Mouse (Mus musculus) forelimb bud, embryonic 11.5 days (tissue): Measurements from ENCODE around the gene Zfp575.
"Not testable (repeated sequence)": the region's sequence is repeated elsewhere in the genome, so short reads cannot be mapped to it uniquely, and the experiment has no call there.

ENCODE experiments used
- DNase-seq: peaks from one replicate; pipeline ENCODE4 v3.0.0-alpha.2; 2012; ENCODE audit warnings: low read depth, low spot score

Zfp575 gene

DNA sequence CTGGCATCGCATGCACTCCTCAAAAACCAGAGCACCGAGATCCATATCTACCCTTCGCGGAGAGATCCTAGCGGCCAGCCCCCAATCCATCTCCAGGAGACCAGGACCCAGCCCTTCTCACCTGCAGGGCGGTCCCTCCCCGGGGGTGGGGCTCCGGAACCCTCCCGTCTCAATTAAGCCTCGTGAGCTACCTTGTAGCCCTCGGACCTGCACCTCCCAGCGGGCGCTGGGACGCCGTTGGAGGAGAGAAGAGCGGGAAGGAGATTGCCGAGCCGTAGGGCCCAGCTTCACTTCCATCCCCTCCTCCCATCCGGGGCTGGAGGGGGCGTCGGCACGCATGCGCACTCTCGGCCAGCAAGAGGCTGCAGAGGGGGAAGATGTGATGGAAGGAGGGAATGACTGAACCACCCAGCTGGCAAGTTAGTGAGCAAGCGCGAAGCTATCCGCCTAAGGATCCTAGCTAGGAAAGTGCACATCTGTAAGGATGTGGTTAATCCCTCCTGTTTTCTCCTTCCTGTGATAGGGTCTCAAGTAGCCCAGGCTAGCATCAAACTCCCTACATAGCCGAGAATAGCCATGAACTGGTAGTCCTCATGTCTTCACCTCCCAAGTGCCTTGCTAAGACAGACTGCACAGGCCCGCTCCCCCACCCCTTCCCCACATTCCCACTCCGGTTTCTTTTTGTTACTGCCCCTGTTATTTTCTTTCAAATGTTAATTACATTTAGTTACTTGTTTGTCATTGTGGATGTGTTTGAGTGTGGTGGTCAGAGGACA is at the start of gene Zfp575, which contains the start of gene Ethe1:
Gene Zfp575 (minus strand): TSS at position 312 of the 776 bp plus-strand sequence.
Gene Ethe1 (plus strand): TSS at position 214 of the 776 bp plus-strand sequence.
- DNase-seq, result peak; percentile 80

- no peak for DNase-seq
Measured at GRCm38 (mm10) chr7:24637046-24637445, 49.6 kb upstream of the Zfp575 start.

DNA sequence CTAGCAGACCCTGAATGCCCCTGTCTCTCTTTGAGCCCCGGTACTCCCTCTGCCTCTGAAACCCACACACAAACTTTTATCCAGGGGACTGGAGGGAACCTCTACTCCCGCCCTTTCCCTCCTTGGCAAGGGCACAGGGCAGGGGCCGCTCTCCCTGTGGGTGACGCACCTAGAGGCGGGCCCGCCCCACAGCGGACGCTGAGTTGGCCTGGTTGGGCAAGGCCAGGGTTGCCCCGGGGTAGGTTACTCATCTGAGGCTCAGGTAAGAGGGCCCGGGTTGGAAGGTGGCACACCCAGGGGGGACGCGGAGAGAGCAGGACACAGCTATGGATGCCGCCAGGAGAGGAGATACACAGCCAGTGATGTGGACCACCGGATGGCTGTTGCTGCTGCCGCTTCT is 48.8 kb upstream of the Zfp575 start, which contains the start of gene Lypd3:
Gene Lypd3 (plus strand): TSS at position 287 of the 400 bp plus-strand sequence.
- no peak for DNase-seq

DNA sequence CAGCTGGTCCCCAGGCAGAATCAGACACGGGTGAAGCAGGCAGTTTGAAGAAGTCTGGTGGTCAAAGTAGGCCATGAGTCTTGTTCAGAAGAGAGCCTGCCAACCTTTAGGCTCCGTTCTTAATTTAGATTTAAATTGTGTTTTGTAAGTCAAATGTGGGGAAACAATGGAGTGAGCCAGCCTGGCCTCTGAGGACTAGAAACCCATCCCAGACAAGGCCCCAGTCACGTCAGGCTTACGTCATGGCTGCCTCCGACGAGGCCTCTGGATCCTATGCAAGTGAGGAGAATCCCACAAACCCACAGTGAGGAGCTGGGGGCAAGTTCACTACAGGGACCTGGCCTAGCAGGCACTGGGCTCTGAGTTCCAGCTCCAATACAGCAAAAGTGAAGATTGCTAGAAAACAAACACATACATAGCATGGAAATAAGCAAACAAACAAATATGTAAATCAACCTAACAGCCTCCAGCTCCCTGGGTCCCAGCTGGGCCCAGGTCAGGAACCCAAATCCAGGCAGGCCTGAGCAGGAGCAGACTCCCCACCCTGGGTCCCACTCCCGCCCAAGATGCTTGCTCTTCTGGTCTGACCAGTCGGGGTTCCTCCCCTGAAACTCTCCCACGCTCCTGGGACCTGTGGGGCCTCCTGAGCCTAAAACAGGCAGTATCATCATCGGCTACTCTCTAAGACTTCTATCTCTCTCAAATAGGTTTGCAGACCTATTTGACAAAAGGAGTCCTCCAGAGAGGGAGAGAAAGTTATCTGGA is 42.9 kb upstream of the Zfp575 start:
- no peak for DNase-seq

GRCm38 (mm10) chr7:24629672-24630071 is 42.2 kb upstream of the Zfp575 start:
- DNase-seq, result no peak

DNA sequence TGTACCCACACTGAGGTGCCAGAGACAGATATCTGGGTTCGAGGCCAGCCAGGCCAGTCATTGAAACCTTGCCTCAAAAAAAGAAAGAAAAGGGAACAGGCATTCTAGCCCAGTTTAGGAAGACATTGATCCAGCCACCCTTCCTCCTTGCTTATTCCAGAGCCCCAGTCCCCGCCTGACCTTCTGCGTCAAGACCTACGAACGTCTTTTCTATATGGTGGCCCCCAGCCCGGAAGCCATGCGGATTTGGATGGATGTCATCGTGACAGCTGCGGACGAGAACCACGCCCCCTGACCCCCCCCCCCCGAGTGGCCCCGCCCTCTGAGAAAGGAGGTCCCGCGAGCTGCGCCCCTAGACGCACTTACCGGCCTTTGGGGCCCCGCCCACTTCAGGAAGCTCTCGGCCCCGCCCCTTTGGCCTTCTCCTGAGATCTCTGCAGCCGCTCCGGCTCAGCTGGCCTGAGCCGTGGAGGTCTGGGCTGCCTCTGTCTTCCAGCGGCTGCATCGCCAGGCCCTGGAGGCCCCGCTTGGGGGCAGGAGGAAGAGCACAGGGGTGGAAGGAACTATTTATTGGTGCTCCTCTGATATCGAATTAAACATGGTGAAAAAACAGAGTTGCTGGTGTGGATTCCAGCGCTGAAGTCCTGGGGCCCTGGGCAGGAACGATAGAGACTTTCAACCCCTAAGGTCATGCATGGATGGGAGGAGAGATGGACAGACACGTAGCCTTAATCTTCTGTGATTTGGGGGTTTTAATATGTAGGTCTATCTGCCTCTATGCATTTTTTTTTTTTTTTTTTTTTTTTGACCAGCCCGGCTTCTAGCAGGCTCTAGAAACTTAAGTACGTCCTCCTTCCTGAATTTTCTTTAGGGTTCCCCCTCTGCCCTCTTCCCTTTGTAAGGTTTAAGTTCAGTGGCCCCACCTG is 41.5 kb upstream of the Zfp575 start:
- peak; percentile 70 for DNase-seq

GRCm38 (mm10) chr7:24622967-24623366 is 35.5 kb upstream of the Zfp575 start:
- DNase-seq, result no peak

GRCm38 (mm10) chr7:24621193-24621592 is 33.8 kb upstream of the Zfp575 start:
- no peak for DNase-seq

- no peak for DNase-seq
Measured at GRCm38 (mm10) chr7:24619671-24620397, 32.4 kb upstream of the Zfp575 start.

- DNase-seq, result not testable (repeated sequence)
Measured at GRCm38 (mm10) chr7:24618374-24618773, 30.9 kb upstream of the Zfp575 start.

DNA sequence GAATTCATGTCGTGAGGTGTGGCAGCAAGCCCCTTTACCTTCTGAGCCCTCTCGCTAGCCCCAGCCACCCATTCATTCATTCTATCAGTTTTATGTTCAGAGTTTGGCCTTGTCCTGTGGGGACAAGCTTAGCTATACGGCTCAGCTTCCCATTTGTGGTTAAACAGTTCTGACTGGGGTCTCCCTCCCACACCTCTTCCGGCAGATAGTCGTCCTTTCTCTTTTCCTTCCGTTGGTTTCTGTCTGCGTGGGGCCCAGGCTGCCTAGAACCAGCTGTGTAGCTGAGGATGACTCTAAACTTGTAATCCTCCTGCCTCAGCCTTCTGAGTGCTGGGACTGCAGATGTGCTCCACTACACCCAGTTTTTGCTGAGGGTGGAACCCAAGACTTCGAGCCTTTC is 30.3 kb upstream of the Zfp575 start:
- DNase-seq, result no peak

DNA sequence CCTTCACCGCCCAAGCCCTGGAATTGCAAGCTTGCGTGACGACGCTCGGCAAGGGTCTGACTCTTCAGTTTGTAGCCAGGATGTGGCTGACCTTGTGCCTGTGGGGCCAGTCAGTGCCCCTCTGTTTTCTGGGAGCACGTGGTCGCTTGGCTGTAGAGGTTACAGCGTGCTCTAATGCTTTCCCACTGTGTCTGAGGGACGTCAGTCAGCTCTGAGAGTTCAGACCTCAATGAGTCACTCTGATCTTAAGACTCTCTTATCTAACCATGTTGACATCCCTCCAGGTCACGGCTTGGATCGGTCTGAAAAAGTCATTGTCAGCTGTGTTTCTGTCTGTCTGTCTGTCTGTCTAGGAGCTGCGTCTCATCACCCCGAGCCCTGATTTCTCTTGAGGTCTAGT is 27.4 kb upstream of the Zfp575 start:
- no peak for DNase-seq

DNA sequence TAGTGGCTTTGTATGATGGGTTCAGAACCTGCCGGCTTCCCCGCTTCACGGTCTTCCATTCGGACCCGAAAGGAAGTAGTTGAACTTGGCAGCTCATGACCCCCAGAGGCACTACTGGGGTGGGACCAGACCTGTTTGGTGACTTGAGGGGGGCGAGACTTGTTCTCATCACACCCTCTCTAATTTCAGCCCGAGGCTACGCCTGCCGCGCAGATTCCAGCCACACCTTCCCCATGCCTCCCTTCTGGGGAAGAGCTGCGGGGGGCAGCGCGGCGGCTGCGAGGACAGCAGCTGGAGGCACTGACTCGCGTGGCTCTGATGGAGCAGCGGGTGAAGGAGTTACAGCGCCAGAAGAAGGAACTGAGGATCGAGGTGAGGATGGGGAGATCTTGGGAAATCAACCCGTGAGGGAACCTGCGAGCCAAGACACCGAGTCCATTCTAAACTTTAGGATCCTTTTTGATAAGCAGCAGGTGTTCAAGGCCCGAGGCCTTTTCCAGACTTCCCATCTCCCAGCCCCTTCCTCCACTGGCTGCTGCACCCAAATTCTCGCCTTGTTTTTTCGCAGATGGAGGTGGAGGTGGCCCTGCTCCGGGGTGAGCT is 25.0 kb upstream of the Zfp575 start:
- DNase-seq, result no peak

DNA sequence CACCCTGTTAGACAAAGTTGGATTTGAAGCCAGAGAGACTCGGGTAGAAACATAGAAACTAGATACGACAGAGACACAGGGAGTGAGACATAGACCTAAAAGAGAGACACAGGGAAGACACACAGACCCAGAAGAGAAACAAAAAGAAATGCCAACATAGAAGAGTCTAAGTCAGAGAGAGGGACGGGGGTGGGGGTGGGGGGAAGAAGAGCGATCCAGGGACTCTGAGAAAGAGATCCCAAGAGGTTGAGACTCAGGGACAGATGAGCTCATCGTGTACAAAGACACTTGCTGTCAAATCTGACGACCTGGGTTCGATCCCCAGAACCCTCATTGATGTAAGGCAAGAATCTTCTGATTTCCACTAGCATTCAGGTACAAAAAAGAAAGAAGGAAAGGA is 24.3 kb upstream of the Zfp575 start:
- no peak for DNase-seq

DNA sequence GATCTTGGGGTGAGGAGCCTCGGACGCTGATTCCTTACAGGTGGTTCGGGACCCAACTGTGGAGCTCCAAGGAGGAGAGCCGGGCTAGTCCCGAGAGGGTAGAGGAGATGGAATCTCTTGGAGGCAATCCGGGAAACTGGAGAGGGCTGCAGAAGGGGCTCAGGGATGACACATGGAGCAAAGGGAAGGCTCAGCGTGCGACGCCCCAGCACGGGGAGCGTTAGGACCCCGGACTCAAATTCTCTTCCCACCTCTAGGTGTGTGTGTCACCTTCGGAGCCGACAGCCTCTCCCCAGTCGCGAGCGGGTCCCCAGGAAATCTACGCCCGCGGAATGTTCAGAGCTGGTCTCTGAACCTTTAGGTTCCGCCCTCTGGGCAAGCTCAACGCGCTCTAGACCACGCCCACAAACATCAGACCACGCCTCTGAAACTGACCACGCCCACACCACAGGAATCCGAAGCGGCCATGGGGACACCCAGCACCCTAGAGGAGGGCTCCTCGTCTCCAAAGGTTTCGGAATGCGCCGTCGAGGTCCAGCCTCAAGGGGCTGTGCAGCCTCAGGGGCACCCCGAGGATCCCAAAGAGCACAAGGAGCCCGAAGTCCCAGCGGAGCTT is 23.5 kb upstream of the Zfp575 start:
- peak; percentile 69 for DNase-seq

GRCm38 (mm10) chr7:24610144-24610878 is 22.9 kb upstream of the Zfp575 start, which contains the start of gene Phldb3:
Gene Phldb3, plus strand, starts transcription at chr7:24610763.
- DNase-seq, result no peak

GRCm38 (mm10) chr7:24608561-24608960 is 21.1 kb upstream of the Zfp575 start:
- DNase-seq, result no peak

- DNase-seq, result no peak
Measured at GRCm38 (mm10) chr7:24608017-24608416, 20.6 kb upstream of the Zfp575 start.

DNA sequence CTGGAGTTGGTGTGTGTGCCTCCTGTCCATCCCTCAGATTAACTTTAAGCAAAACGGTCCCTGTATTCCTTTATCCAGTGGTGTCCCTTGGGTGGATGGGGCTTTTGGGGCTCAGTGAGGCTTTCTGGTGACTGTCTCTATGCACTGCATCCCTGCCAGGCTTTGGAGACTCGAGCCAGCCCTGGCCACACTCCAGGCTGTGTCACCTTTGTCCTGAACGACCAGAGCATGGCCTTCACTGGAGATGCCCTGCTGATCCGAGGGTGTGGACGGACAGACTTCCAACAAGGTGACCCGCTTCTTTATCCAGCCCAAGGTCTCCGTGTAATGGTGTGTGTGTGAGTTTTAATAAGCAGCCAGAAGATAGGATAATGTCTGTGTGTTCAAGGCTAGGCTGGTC is 18.6 kb upstream of the Zfp575 start:
- DNase-seq, result no peak
